In genomic region chr4:32060686-32061085, GRCm38 (mm10) we compare ENCODE assay signal across 25 mouse cellular contexts.
"Had no signal": no experiment of that assay in that cellular context is flagged by ENCODE, and none has a peak within 500 bp of the region (broad histone marks: within the 10 kb centered on the region; RNA-seq: fewer than 3 reads in every experiment).

No protein-coding gene starts in this region.

- DNase-seq: gastrocnemius, postnatal 14 days; gastrocnemius, postnatal 36 days; heart, adult 18-20 months; heart, postnatal 14 days; heart, postnatal 36 days; kidney, adult 11 months; kidney, adult 2 months; kidney, adult 9 months; kidney, postnatal 14 days; kidney, postnatal 36 days; layer of hippocampus, adult 9-11 months; layer of hippocampus, postnatal 36 days; left cerebral cortex, postnatal 4 days had no signal

- H3K4me3 ChIP-seq: heart, embryonic 10.5 days; heart, embryonic 12.5 days; hindbrain, embryonic 13.5 days; hindbrain, embryonic 15.5 days; kidney, embryonic 15.5 days; limb, embryonic 13.5 days; limb, embryonic 15.5 days; liver, embryonic 12.5 days had no signal

- H3K4me2 ChIP-seq: heart, embryonic 12.5 days; hindbrain, embryonic 13.5 days; hindbrain, embryonic 15.5 days; kidney, embryonic 15.5 days; limb, embryonic 13.5 days; limb, embryonic 15.5 days; liver, embryonic 12.5 days had no signal

- H3K27me3 ChIP-seq: heart, embryonic 12.5 days; hindbrain, embryonic 13.5 days; hindbrain, embryonic 15.5 days; kidney, embryonic 15.5 days; limb, embryonic 13.5 days; limb, embryonic 15.5 days; liver, embryonic 12.5 days had no signal

- H3K36me3 ChIP-seq: heart, embryonic 10.5 days; heart, embryonic 12.5 days; hindbrain, embryonic 13.5 days; hindbrain, embryonic 15.5 days; kidney, embryonic 15.5 days; limb, embryonic 13.5 days; limb, embryonic 15.5 days; liver, embryonic 12.5 days had no signal

- H3K4me1 ChIP-seq: kidney, embryonic 15.5 days; limb, embryonic 15.5 days had no signal

- H3K9me3 ChIP-seq: heart, embryonic 10.5 days; heart, embryonic 12.5 days; hindbrain, embryonic 13.5 days; hindbrain, embryonic 15.5 days; kidney, embryonic 15.5 days; limb, embryonic 13.5 days; limb, embryonic 15.5 days; liver, embryonic 12.5 days had no signal

- ATAC-seq: hindbrain, postnatal 0 days; intestine, embryonic 16.5 days; liver, embryonic 12.5 days had no signal

- H3K9ac ChIP-seq: heart, embryonic 12.5 days; hindbrain, embryonic 13.5 days; hindbrain, embryonic 15.5 days; kidney, embryonic 15.5 days; limb, embryonic 13.5 days; limb, embryonic 15.5 days; liver, embryonic 12.5 days; liver, embryonic 14.5 days had no signal

- H3K27ac ChIP-seq: heart, embryonic 10.5 days; hindbrain, embryonic 13.5 days; hindbrain, embryonic 15.5 days; hindbrain, postnatal 0 days; kidney, embryonic 15.5 days; kidney, postnatal 0 days; limb, embryonic 13.5 days; limb, embryonic 15.5 days; liver, embryonic 12.5 days; liver, embryonic 14.5 days had no signal
